19 mouse cellular contexts compared by ENCODE assay signal in the genomic region with DNA sequence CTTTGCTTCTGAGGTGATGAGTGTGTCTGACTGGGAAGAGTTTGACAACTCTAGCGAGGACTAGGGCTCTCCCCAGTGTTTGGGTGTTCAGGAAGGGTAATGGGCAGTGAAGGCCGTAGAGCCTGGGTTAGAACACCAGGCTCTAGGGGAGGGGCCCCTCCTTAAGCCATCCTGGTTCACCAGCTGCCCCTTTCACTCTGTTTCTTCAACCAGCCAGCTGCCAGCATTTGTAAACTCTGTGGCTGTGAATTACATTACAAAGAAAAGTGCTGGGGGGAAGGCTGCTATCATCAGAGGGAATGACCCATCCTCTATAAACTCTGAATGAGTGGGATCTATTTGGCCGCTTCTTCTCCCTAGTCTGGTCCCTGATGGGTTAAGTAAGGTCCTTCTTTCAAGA. TPM values are rescaled to one million over a fixed set of nuclear protein-coding genes. Genes with fewer than 3 reads are reported as not detected.
DNase-seq lines count a peak whose midpoint lies in the region; ATAC-seq and TF ChIP-seq lines count a peak whose summit lies in the region.
"Had no signal": no experiment of that assay in that cellular context is flagged by ENCODE, and none has a peak within 500 bp of the region (broad histone marks: within the 10 kb centered on the region; RNA-seq: fewer than 3 reads in every experiment).

No protein-coding gene starts in this region.

- WGBS in embryonic facial prominence, embryonic 14.5 days, result 79% methylated on average over 3 of the region's 3 CpGs
- WGBS in embryonic facial prominence, embryonic 10.5 days, result 73% methylated on average over 3 of the region's 3 CpGs

- TF ChIP-seq POLR2A in myocyte (IDR thresholded peaks at IDR 0.05; ENCODE audit: insufficient read length, low read depth), result no peak

- H3K4me1 ChIP-seq in embryonic facial prominence, embryonic 14.5 days (ENCODE audit: control insufficient read depth, insufficient read depth, low read length), result peaks cover 9% of the 10 kb centered on the region
- H3K4me1 ChIP-seq in embryonic facial prominence, embryonic 10.5 days, result peaks cover 21% of the 10 kb centered on the region

- H3ac ChIP-seq in myocyte (ENCODE audit: control insufficient read depth, insufficient read length), result no peak overlapping the region

- no peak overlapping the region for H3K4me3 ChIP-seq in embryonic facial prominence, embryonic 14.5 days (ENCODE audit: low read depth, low read length)
- H3K4me3 ChIP-seq in embryonic facial prominence, embryonic 10.5 days, result no peak overlapping the region
- no peak overlapping the region for H3K4me3 ChIP-seq in myocyte

- H3K27me3 ChIP-seq in embryonic facial prominence, embryonic 14.5 days (replicated peaks; ENCODE audit: control insufficient read depth, insufficient read depth, low read length), result no peaks in the 10 kb centered on the region
- H3K27me3 ChIP-seq in embryonic facial prominence, embryonic 10.5 days (replicated peaks; ENCODE audit: low read depth, poor library complexity, severe bottlenecking), result peaks cover 38% of the 10 kb centered on the region
- no peaks in the 10 kb centered on the region for H3K27me3 ChIP-seq in myocyte (ENCODE audit: control insufficient read depth, insufficient read depth, insufficient read length)
- H3K27me3 ChIP-seq: Patski had no signal

- H3K9ac ChIP-seq in embryonic facial prominence, embryonic 14.5 days (ENCODE audit: low read depth, low read length), result no peak overlapping the region

- H3K9me3 ChIP-seq in embryonic facial prominence, embryonic 14.5 days (ENCODE audit: control insufficient read depth, low read length), result no peaks in the 10 kb centered on the region
- no peaks in the 10 kb centered on the region for H3K9me3 ChIP-seq in embryonic facial prominence, embryonic 10.5 days

- H3K4me2 ChIP-seq in embryonic facial prominence, embryonic 14.5 days (ENCODE audit: low read depth, low read length), result no peak overlapping the region
- no peak overlapping the region for H3K4me2 ChIP-seq in myocyte (ENCODE audit: low read depth)

- peak; percentile 27 for DNase-seq in embryonic facial prominence, embryonic 14.5 days (ENCODE audit: low spot score)
- DNase-seq in embryonic facial prominence, embryonic 10.5 days (ENCODE audit: low spot score), result no peak
- no peak for DNase-seq in cerebellum, postnatal 25 days
- DNase-seq: adrenal gland, adult 2 months; adrenal gland, adult 8-10 months; adrenal gland, postnatal 10 days; adrenal gland, postnatal 14 days; adrenal gland, postnatal 25 days; adrenal gland, postnatal 36 days; B cell, adult 2 months; cerebellum, adult 11 months; cerebellum, adult 11-12 months; cerebellum, adult 18-20 months had no signal

- no peaks in the 10 kb centered on the region for H3K79me2 ChIP-seq in myocyte (ENCODE audit: control insufficient read depth, insufficient read depth)

- no peak overlapping the region for H3K27ac ChIP-seq in embryonic facial prominence, embryonic 14.5 days (replicated peaks; ENCODE audit: low read depth, low read length)
- H3K27ac ChIP-seq in embryonic facial prominence, embryonic 10.5 days (replicated peaks), result no peak overlapping the region

- ATAC-seq in embryonic facial prominence, embryonic 14.5 days (ENCODE audit: low read depth), result no peak
- ATAC-seq: activated CD4-positive, CD25-positive, alpha-beta regulatory T cell, adult 4 months; CD4-positive, CD25-positive, alpha-beta regulatory T cell, adult 4 months; Patski had no signal

- H3K36me3 ChIP-seq in embryonic facial prominence, embryonic 14.5 days (ENCODE audit: control insufficient read depth, insufficient read depth, low read length), result peaks cover 65% of the 10 kb centered on the region
- peaks cover 65% of the 10 kb centered on the region for H3K36me3 ChIP-seq in embryonic facial prominence, embryonic 10.5 days (replicated peaks)
- peaks cover 20% of the 10 kb centered on the region for H3K36me3 ChIP-seq in myocyte (ENCODE audit: control insufficient read depth, insufficient read depth)
- H3K36me3 ChIP-seq: G1E had no signal

TF ChIP-seq in myocyte, 11 proteins besides CTCF, POLR2A, EP300 and RAD21:
- TF ChIP-seq MYOD1 (IDR thresholded peaks at IDR 0.05; ENCODE audit: control insufficient read depth in 1 of 3, insufficient read length in 2 of 3, low read depth in 2 of 3), result peak; percentile 12 to 71 (median 64)
- no peak for TF ChIP-seq MAX (IDR thresholded peaks at IDR 0.05; ENCODE audit: low read depth)

RNA-seq across cellular contexts. Expression of a gene that starts 4.4 kb away (rescaled TPM):
- 34.5 and 35.8 TPM in 2 replicates for polyA plus RNA-seq in embryonic facial prominence, embryonic 14.5 days (2014; fragmentation: Nextera tagmentation; extraction: Ambion mirVana)
- polyA plus RNA-seq in embryonic facial prominence, embryonic 10.5 days (2016; fragmentation: Nextera tagmentation; extraction: Ambion mirVana), result 9.3 and 10.5 TPM in 2 replicates
- 25.9 TPM for polyA plus RNA-seq in myocyte (2012; fragmentation: generic; extraction: Trizol)
- polyA plus RNA-seq: activated CD4-positive, CD25-positive, alpha-beta regulatory T cell, adult 4 months; CD4-positive, CD25-positive, alpha-beta regulatory T cell, adult 4 months; G1E had no signal

RNA-seq across cellular contexts. Expression of a gene that starts 33.3 kb away (rescaled TPM):
- 77.1 and 90.9 TPM in 2 replicates for polyA plus RNA-seq in embryonic facial prominence, embryonic 14.5 days (2014; fragmentation: Nextera tagmentation; extraction: Ambion mirVana)
- 64.9 and 72.8 TPM in 2 replicates for polyA plus RNA-seq in embryonic facial prominence, embryonic 10.5 days (2016; fragmentation: Nextera tagmentation; extraction: Ambion mirVana)
- 107 TPM for polyA plus RNA-seq in myocyte (2012; fragmentation: generic; extraction: Trizol)
- polyA plus RNA-seq: G1E had no signal

RNA-seq across cellular contexts. Expression of a gene that starts 40.2 kb away (rescaled TPM):
- polyA plus RNA-seq in embryonic facial prominence, embryonic 14.5 days (2014; fragmentation: Nextera tagmentation; extraction: Ambion mirVana), result 0.26 and 0.46 TPM in 2 replicates
- polyA plus RNA-seq in embryonic facial prominence, embryonic 10.5 days (2016; fragmentation: Nextera tagmentation; extraction: Ambion mirVana), result not detected in 2 replicates
- 0.02 TPM for polyA plus RNA-seq in myocyte (2012; fragmentation: generic; extraction: Trizol)
- polyA plus RNA-seq: activated CD4-positive, CD25-positive, alpha-beta regulatory T cell, adult 4 months; adrenal gland, adult 2 months; C2C12; CD4-positive, CD25-positive, alpha-beta regulatory T cell, adult 4 months had no signal

RNA-seq across cellular contexts. Expression of a gene that starts 45.4 kb away (rescaled TPM):
- 2.4 and 3.0 TPM in 2 replicates for polyA plus RNA-seq in embryonic facial prominence, embryonic 14.5 days (2014; fragmentation: Nextera tagmentation; extraction: Ambion mirVana)
- 2.5 and 4.1 TPM in 2 replicates for polyA plus RNA-seq in embryonic facial prominence, embryonic 10.5 days (2016; fragmentation: Nextera tagmentation; extraction: Ambion mirVana)
- polyA plus RNA-seq in myocyte (2012; fragmentation: generic; extraction: Trizol), result 1.2 TPM
